Mouse (Mus musculus): Measurements from ENCODE around the gene Dthd1. TPM values are rescaled to one million over a fixed set of nuclear protein-coding genes. Genes with fewer than 3 reads are reported as not detected.

Dthd1 gene
- total and polyA plus RNA-seq, 2 experiments, result not detected

GRCm38 (mm10) chr5:62879530-62879929 lies 65.9 kb downstream of the Dthd1 start:
- no peak for DNase-seq (ENCODE audit: extremely low read depth, low read depth, low spot score)
- Histone ChIP-seq H3K79me2 (ENCODE audit: control insufficient read depth, insufficient read depth, low read length) (no peaks in the 10 kb centered on the region), H3K27ac (replicated peaks; ENCODE audit: insufficient read depth, low read depth, low read length) (no peak overlapping the region), H3K27me3 (ENCODE audit: control insufficient read depth, insufficient read depth, low read length) (no peaks in the 10 kb centered on the region), H3K4me1 (ENCODE audit: control insufficient read depth, insufficient read depth, low read length) (no peaks in the 10 kb centered on the region), H3K4me3 (ENCODE audit: insufficient read depth, low read depth, low read length) (no peak overlapping the region), H3K36me3 (ENCODE audit: control insufficient read depth, insufficient read depth, low read length) (no peaks in the 10 kb centered on the region), H3K9ac (ENCODE audit: low read depth, low read length) (no peak overlapping the region)
- WGBS, result 51% methylated on average over 1 of the region's 1 CpGs
- TF ChIP-seq POLR2A (IDR thresholded peaks at IDR 0.05; ENCODE audit: extremely low read depth, insufficient read depth, low read length), result no peak
- no peak for TF ChIP-seq CTCF (IDR thresholded peaks at IDR 0.05; ENCODE audit: low read depth, low read length)

- Histone ChIP-seq H3K27ac (replicated peaks; ENCODE audit: insufficient read depth, low read depth, low read length) (no peak overlapping the region), H3K9ac (ENCODE audit: low read depth, low read length) (no peak overlapping the region), H3K79me2 (ENCODE audit: control insufficient read depth, insufficient read depth, low read length) (no peaks in the 10 kb centered on the region), H3K27me3 (ENCODE audit: control insufficient read depth, insufficient read depth, low read length) (no peaks in the 10 kb centered on the region), H3K4me1 (ENCODE audit: control insufficient read depth, insufficient read depth, low read length) (no peaks in the 10 kb centered on the region), H3K4me3 (ENCODE audit: insufficient read depth, low read depth, low read length) (no peak overlapping the region), H3K36me3 (ENCODE audit: control insufficient read depth, insufficient read depth, low read length) (no peaks in the 10 kb centered on the region)
- WGBS, result 57% methylated on average over 3 of the region's 3 CpGs
- DNase-seq (ENCODE audit: extremely low read depth, low read depth, low spot score), result peak; percentile 7
- TF ChIP-seq CTCF (IDR thresholded peaks at IDR 0.05; ENCODE audit: low read depth, low read length) (0 out of 2 replicates have a peak, but pooled peaks have one; percentile 16), POLR2A (IDR thresholded peaks at IDR 0.05; ENCODE audit: extremely low read depth, insufficient read depth, low read length) (no peak)
Observed at GRCm38 (mm10) chr5:62895326-62895725, 81.7 kb downstream of the Dthd1 start.

DNA sequence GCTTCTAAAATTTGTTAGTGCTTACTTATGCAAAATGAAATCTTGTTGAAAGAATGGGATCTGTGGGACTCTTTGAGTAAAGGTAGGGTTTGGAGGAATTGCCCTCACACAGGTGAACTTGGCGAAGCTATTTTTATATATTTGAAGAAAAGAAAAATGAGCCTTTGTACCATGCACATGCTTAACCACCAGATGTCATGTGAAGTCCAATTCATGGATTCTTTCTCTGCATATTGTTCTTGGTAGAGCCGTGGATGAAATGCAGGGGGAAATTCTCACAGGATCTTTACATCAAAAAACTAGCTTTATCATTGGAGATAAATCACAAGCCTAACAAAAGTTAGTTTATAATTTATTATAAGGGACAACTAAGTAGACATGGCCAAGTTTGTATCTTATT lies 93.3 kb downstream of the Dthd1 start:
- Histone ChIP-seq H3K79me2 (ENCODE audit: control insufficient read depth, insufficient read depth, low read length) (no peaks in the 10 kb centered on the region), H3K9ac (ENCODE audit: low read depth, low read length) (no peak overlapping the region), H3K36me3 (ENCODE audit: control insufficient read depth, insufficient read depth, low read length) (no peaks in the 10 kb centered on the region), H3K27me3 (ENCODE audit: control insufficient read depth, insufficient read depth, low read length) (no peaks in the 10 kb centered on the region), H3K4me3 (ENCODE audit: insufficient read depth, low read depth, low read length) (no peak overlapping the region), H3K27ac (replicated peaks; ENCODE audit: insufficient read depth, low read depth, low read length) (no peak overlapping the region), H3K4me1 (ENCODE audit: control insufficient read depth, insufficient read depth, low read length) (no peaks in the 10 kb centered on the region)
- 75% methylated on average over 2 of the region's 2 CpGs for WGBS
- TF ChIP-seq POLR2A (IDR thresholded peaks at IDR 0.05; ENCODE audit: extremely low read depth, insufficient read depth, low read length), result no peak
- no peak for TF ChIP-seq CTCF (IDR thresholded peaks at IDR 0.05; ENCODE audit: low read depth, low read length)
- no peak for DNase-seq (ENCODE audit: extremely low read depth, low read depth, low spot score)

DNA sequence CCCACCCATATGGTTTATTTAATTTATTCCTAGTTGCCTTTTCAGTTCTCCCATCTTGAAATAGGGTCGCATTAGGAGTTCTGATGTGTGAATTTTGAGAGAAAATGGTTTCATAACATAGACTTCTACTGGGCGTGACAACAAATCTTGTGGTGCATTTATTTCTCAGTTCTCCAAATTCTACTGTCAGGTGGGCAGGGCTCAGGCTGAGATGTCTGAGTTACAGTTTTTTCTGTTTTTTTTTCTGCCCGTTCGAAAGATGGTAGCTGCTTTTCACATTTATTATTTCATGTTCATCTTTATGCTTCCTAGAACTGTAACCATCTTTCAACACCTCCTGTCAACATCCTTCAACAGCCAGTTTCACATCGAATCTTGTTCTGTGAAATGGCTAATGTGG lies 95.5 kb downstream of the Dthd1 start:
- Histone ChIP-seq H3K27me3 (ENCODE audit: control insufficient read depth, insufficient read depth, low read length) (no peaks in the 10 kb centered on the region), H3K36me3 (ENCODE audit: control insufficient read depth, insufficient read depth, low read length) (no peaks in the 10 kb centered on the region), H3K4me3 (ENCODE audit: insufficient read depth, low read depth, low read length) (no peak overlapping the region), H3K27ac (replicated peaks; ENCODE audit: insufficient read depth, low read depth, low read length) (no peak overlapping the region), H3K4me1 (ENCODE audit: control insufficient read depth, insufficient read depth, low read length) (no peaks in the 10 kb centered on the region), H3K9ac (ENCODE audit: low read depth, low read length) (no peak overlapping the region), H3K79me2 (ENCODE audit: control insufficient read depth, insufficient read depth, low read length) (no peaks in the 10 kb centered on the region)
- 83% methylated on average over 5 of the region's 5 CpGs for WGBS
- no peak for DNase-seq (ENCODE audit: extremely low read depth, low read depth, low spot score)
- TF ChIP-seq POLR2A (IDR thresholded peaks at IDR 0.05; ENCODE audit: extremely low read depth, insufficient read depth, low read length) (no peak), CTCF (IDR thresholded peaks at IDR 0.05; ENCODE audit: low read depth, low read length) (no peak)

DNA sequence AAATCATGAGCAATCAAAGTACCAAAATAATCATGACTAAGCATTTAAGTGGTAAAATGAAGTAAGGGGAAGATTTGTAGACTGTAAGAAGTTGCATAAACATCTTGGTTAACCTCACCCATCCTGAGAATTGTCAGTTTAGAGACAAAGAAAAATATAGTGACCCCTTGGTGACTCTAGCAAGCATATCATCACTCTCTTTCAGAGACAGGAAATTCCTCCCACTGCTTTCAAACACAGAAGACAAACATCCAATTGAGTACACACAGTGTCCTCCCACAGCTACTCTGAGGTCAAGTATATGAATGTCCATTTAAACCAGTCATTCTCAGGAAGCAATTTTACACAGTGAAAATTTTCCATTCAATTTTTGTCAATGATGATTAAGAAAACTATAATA lies 111.0 kb downstream of the Dthd1 start:
- H3K27ac ChIP-seq (replicated peaks; ENCODE audit: insufficient read depth, low read depth, low read length), result no peak overlapping the region
- no peaks in the 10 kb centered on the region for H3K27me3 ChIP-seq (ENCODE audit: control insufficient read depth, insufficient read depth, low read length)
- no peaks in the 10 kb centered on the region for H3K36me3 ChIP-seq (ENCODE audit: control insufficient read depth, insufficient read depth, low read length)
- no peak overlapping the region for H3K9ac ChIP-seq (ENCODE audit: low read depth, low read length)
- DNase-seq (ENCODE audit: extremely low read depth, low read depth, low spot score), result peak; percentile 23
- H3K4me1 ChIP-seq (ENCODE audit: control insufficient read depth, insufficient read depth, low read length), result no peaks in the 10 kb centered on the region
- no peak for TF ChIP-seq CTCF (IDR thresholded peaks at IDR 0.05; ENCODE audit: low read depth, low read length)
- TF ChIP-seq POLR2A (IDR thresholded peaks at IDR 0.05; ENCODE audit: extremely low read depth, insufficient read depth, low read length), result no peak
- no peaks in the 10 kb centered on the region for H3K79me2 ChIP-seq (ENCODE audit: control insufficient read depth, insufficient read depth, low read length)
- no peak overlapping the region for H3K4me3 ChIP-seq (ENCODE audit: insufficient read depth, low read depth, low read length)

Other genes with a start within 250 kb of the Dthd1 start
- 24.0 and 28.9 TPM in 2 replicates for gene Arap2, start 47.7 kb upstream of the Dthd1 start, total RNA-seq (2014; rRNA removed)
- gene Arap2, start 47.7 kb upstream of the Dthd1 start, polyA plus RNA-seq (2012; rRNA removed), result 1.7 and 2.1 TPM in 2 replicates

All from liver, adult 2 months (tissue).